Mouse (Mus musculus) kidney, adult 2 months (tissue): Measurements from ENCODE around the gene Cacna1d. TPM values are rescaled to one million over a fixed set of nuclear protein-coding genes. Genes with fewer than 3 reads are reported as not detected.

Source experiments
- DNase-seq: peaks from one replicate; pipeline ENCODE4 v3.0.0; 2021
- H3K27ac ChIP-seq: fragments of 200-500 bp; 2 replicates; pipeline ENCODE4 v1.5.1; 2012; ENCODE audit warnings: low read depth, low read length, control low read depth, inconsistent platforms; ENCODE audit not compliant: insufficient read depth
- H3K27me3 ChIP-seq: fragments of 200-500 bp; replicated peaks from 2 replicates; pipeline ENCODE4 v1.6.1; 2012; ENCODE audit warnings: mild to moderate bottlenecking, moderate library complexity, low read length, inconsistent platforms; ENCODE audit not compliant: control insufficient read depth, insufficient read depth
- H3K36me3 ChIP-seq: fragments of 200-500 bp; 2 replicates; pipeline ENCODE4 v1.6.1; 2012; ENCODE audit warnings: mild to moderate bottlenecking, moderate library complexity, low read length, inconsistent platforms; ENCODE audit not compliant: control insufficient read depth, insufficient read depth
- H3K4me1 ChIP-seq: fragments of 200-500 bp; 2 replicates; pipeline ENCODE4 v1.6.1; 2011; ENCODE audit warnings: low read length; ENCODE audit not compliant: control insufficient read depth, insufficient read depth
- H3K4me3 ChIP-seq: fragments of 200-500 bp; 2 replicates; pipeline ENCODE4 v1.5.1; 2011; ENCODE audit warnings: mild to moderate bottlenecking, low read depth, low read length, control low read depth; ENCODE audit not compliant: insufficient read depth
- CTCF ChIP-seq: fragments of 200-500 bp; conservative IDR thresholded peaks from 2 replicates; pipeline ENCODE4 v1.5.1; 2011; ENCODE audit warnings: low read depth, mild to moderate bottlenecking, control low read depth, low read length, moderate library complexity, mixed read lengths; ENCODE audit not compliant: insufficient read depth, insufficient read length
- POLR2A ChIP-seq: fragments of 200-500 bp; IDR thresholded peaks from one replicate; pipeline ENCODE4 v1.6.1; 2011; ENCODE audit warnings: low read depth, low read length, control low read depth
- WGBS: fragments of 180-500 bp; shearing (Covaris S2); methylation state at CpG from one replicate; pipeline ENCODE4 v1.1.7; 2018; 5-methylcytosine and 5-hydroxymethylcytosine counted together
- polyA plus RNA-seq: library from polyadenylated mRNA; depleted of rRNA; stranded (reverse); fragments of >200 nt; gene quantifications from 2 replicates; pipeline ENCODE4 v1.2.3, GENCODE M21; 2012; rRNA removed

Gene Cacna1d
- polyA plus RNA-seq, 1 experiment: 4.0 TPM

DNA sequence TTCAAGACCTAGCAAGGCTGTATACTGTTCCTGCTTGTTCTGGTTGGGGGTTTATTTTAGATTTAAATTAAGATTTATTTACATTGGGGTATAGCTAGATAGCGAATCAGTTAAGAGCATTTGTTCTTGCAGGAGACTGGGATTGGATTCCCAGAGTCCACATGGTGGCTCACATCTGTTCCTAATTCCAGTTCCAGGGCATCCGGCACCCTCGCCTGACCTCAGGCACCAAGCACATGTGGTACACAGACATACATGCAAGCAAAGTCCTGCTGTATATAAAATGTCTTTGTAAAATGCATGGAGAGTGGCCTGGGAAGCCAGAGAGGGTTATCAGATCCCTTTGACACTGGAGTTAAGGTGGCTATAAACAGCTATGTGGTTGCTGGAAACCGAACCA is 496.3 kb downstream of the Cacna1d start:
- peaks cover 21% of the 10 kb centered on the region for H3K4me1 ChIP-seq
- no peak overlapping the region for H3K27ac ChIP-seq
- DNase-seq: no peak
- no peak overlapping the region for H3K4me3 ChIP-seq
- WGBS: 97% methylated on average over 4 of the region's 4 CpGs
- H3K36me3 ChIP-seq: no peaks in the 10 kb centered on the region; the same call in none of the 2 replicates
- TF ChIP-seq POLR2A: no peak
- no peak for TF ChIP-seq CTCF
- no peaks in the 10 kb centered on the region for H3K27me3 ChIP-seq

Other genes starting within 250 kb of the Cacna1d start
- 18.0 and 24.9 TPM in 2 replicates for gene Dcp1a, start 11.9 kb downstream of the Cacna1d start, polyA plus RNA-seq
- 393 and 447 TPM in 2 replicates for gene Tkt, start 56.9 kb upstream of the Cacna1d start, polyA plus RNA-seq
- 80.6 and 96.2 TPM in 2 replicates for gene Prkcd, start 134.8 kb upstream of the Cacna1d start, polyA plus RNA-seq
- gene Rft1, start 162.9 kb upstream of the Cacna1d start, polyA plus RNA-seq: 17.6 and 18.8 TPM in 2 replicates
- 2.2 and 3.3 TPM in 2 replicates for gene Sfmbt1, start 223.4 kb upstream of the Cacna1d start, polyA plus RNA-seq